Mouse (Mus musculus) T-helper 17 cell (primary cell): ENCODE data around the gene Rtkn.

Experiments used
- in situ Hi-C, 2 experiments: fragments of 300-600 bp; cut with MboI, MseI; formaldehyde crosslinking; loops; 1 replicate in 1 of 2; 2 replicates in 1 of 2; pipeline ENCODE4 v1.15.1; 2025; ENCODE audit warnings: high pct_unique_total_duplicates in 2 of 2

The Rtkn gene

GRCm38 (mm10) chr6:83134951-83135513, at the start of gene Rtkn:
Rtkn (plus strand) TSS chr6:83135463.
- in situ Hi-C loops = no loop called here

GRCm38 (mm10) chr6:83086121-83087035, 48.9 kb upstream of the Rtkn start, which contains the start of gene Lbx2:
Lbx2 (plus strand) TSS chr6:83086367.
- in situ Hi-C loops = no loop called here

GRCm38 (mm10) chr6:83087205-83087925, 47.9 kb upstream of the Rtkn start:
- in situ Hi-C loops = no loop called here

GRCm38 (mm10) chr6:83087926-83088260, 47.4 kb upstream of the Rtkn start:
- in situ Hi-C loops = no loop called here

DNA sequence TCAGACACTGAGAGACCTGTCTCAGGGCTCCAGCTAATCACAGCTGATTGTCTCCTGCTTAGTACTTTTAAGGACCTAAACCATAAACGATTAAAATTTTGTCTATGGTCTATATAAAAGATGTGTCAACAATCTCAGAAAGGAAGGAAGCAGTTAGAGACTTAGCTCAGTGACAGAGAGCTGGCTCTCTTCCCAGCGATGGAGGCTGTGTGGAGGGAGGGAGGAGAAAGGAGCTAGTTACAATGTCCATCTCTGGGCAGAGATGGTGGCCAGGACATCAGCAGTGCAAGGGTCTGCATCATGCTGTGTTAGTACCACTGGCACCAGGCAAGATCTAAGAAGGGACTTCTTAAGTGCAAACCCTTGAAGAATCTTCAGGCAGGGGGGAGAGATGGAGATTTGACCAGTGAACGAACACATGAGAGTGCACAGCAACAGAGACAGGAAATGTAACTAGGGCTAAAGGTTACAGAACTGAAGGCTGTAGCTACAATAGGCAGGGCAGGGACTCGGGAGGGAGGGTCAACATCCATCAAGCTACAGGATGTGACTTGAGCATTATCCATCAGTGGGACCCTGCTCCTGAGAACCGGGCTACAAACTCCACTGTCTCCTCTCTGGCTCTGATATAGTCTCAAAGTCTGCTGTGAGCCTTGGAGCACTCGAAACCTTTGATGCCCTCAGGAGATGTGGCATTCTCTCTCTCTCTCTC, 42.7 kb upstream of the Rtkn start:
- in situ Hi-C loops = no loop called here

DNA sequence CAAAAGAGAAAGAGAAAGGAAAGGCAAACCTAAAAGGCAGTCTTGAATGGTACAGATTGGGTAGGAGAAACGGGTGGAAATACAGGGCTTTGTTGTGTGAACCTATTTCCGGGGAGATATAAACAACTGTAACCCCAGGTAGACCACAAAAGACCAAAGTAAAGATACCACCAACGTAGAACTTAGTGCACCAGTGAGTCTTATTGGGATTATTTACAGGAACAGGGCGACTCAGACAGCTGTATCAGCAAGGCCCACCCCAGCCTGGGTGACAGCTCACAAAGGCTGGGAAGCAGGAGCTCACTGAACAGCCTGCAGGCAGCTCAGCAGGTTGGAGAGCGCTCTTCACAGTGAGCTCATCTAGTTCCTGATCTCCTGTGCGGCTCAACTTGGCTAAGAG, 39.3 kb upstream of the Rtkn start:
- in situ Hi-C loops = no loop called here

DNA sequence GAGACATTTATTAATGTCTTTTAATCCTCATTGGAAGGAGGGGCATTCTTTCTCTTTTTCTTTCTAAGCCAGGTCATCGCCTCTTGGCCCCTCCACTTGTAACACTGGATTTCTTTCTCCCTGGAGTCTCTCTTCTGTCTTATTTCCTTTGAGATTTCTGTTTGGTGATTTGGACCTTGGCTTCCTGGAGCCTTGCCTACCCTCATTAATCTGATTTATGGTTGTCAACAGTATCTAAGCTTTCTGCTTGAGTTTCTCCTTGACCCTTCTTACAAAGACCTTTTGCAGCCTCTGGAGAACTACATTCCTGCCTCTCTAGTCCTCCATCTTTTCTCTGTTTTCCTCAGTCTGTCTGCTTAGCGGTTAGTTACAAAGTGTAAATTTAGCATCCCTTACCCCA, 36.9 kb upstream of the Rtkn start:
- in situ Hi-C loops = no loop called here

DNA sequence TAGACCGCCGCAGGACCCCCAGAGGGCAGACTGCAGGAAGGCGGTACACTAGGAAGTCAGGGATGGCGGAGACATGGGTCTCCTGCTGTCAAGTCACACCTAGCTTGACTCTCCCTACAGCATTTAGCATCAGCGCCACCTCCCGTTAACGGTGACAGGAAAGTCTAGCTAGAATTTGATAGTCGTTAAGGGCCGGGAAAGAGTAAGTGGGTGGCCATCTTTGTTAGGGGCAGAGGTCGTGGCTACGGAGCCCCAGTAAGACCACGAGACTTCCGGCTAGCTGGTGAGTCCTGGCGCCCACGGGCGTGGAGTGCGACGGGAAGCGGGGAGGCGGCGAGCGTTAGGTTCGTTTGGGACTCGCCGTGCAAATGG, 34.0 kb upstream of the Rtkn start, which contains the start of the genes Ccdc142 and Gm42688:
Gene Ccdc142, plus strand, starts transcription at position 286 of the 372 bp plus-strand sequence.
Gene Gm42688, plus strand, starts transcription at position 302 of the 372 bp plus-strand sequence.
- in situ Hi-C loops = loop anchor here (5.0 kb wide), 3 partner anchors 104 to 176 kb away; no protein-coding TSS in a partner anchor

GRCm38 (mm10) chr6:83101688-83102556, 33.3 kb upstream of the Rtkn start:
- in situ Hi-C loops = loop anchor here (5.0 kb wide), 3 partner anchors 105 to 175 kb away; no protein-coding TSS in a partner anchor

- in situ Hi-C loops = loop anchor here (5.0 kb wide), 3 partner anchors 106 to 174 kb away; no protein-coding TSS in a partner anchor
Measured at GRCm38 (mm10) chr6:83103130-83103650, 32.1 kb upstream of the Rtkn start.

GRCm38 (mm10) chr6:83104158-83104557, 31.1 kb upstream of the Rtkn start:
- in situ Hi-C loops = loop anchor here (5.0 kb wide), 3 partner anchors 107 to 173 kb away; no protein-coding TSS in a partner anchor

- in situ Hi-C loops = no loop called here
Measured at GRCm38 (mm10) chr6:83107566-83108400, 27.5 kb upstream of the Rtkn start.

DNA sequence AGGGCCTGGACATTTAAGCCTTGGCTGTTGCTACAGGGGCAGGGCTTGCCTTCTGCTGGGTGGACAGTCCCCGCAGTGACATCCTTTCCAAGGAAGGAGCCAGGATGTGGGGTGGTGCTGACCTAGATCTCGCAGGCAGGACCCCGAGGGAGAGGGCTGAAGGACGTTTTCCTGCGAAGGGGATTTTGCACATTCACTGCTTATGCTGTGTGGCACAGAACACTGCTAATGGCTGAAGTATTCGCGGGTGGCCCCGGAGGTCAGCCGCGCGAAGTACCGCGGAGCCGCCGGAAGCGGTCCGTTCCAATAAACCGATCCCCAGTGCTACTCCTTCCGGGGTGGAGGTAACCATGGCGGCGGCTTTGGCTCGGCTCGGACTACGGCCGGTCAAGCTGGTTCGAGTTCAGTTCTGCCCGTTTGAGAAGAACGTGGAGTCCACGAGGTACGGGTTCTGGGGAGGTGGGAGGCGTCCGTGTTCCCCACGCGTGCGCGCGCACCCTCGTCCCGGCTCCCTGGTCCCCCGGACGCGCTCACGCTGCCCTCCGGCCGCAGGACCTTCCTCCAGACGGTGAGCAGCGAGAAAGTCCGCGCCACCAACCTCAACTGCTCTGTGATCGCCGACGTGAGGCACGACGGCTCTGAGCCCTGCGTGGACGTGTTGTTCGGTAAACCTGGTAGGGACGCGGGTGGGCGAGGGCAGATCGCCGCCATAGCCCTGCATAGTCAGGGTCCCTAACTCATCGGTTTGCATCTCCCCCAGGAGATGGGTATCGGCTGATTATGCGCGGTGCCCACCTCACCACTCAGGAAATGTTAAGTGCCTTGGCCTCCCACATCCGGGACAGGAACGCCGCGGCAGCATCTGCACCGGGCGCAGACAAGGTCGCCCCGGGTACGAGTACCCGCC, 26.2 kb upstream of the Rtkn start, which contains the start of gene Mrpl53:
Gene Mrpl53, plus strand, starts transcription at position 279 of the 907 bp plus-strand sequence.
- in situ Hi-C loops = no loop called here

DNA sequence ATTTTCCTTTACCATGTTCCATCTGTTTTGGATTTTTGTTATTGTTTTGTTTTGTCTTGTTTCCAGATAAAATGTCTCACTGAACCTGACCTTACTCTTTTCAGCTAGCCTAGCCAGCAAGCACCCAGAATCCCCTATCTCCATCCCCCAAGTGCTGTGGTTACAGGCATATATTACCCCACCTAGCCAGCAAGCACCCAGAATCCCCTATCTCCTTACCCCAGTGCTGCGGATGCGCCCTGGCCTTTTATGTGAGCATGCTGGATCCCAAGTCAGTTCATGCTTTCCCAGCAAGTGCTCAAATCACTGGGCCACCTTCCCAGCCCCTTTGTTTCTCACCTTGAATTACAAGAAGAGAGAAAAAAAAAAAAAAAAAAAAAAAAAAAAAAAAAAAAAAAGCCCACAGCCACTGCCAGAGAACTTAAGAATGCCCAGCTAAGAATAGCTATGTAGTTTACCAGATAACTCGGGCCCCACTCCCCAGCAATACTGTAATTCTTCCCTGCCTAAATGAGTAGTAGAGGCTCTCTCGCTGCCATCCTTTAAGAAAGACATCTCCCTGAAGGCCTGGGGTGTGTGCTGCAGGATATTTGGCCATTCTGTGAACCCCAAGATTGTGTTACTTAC, 23.6 kb upstream of the Rtkn start:
- in situ Hi-C loops = loop anchor here in 1 of 2 experiments (10.0 kb wide), 1 partner anchor 883 kb away; no protein-coding TSS in a partner anchor

- in situ Hi-C loops = loop anchor here in 1 of 2 experiments (5.0 to 10.0 kb wide), 2 partner anchors 43 to 880 kb away; partner anchors contain the start of gene Tlx2
Measured at GRCm38 (mm10) chr6:83115011-83115671, 20.1 kb upstream of the Rtkn start, which contains the start of gene Mogs. Mogs (plus strand) TSS chr6:83115496.

GRCm38 (mm10) chr6:83115682-83116372, 19.4 kb upstream of the Rtkn start:
- in situ Hi-C loops = loop anchor here in 1 of 2 experiments (5.0 to 10.0 kb wide), 2 partner anchors 44 to 879 kb away; partner anchors contain the start of gene Tlx2
